Mouse (Mus musculus) gonadal fat pad, adult 2 months (tissue): ENCODE data around the gene Zfp791. TPM values are rescaled to one million over a fixed set of nuclear protein-coding genes. Genes with fewer than 3 reads are reported as not detected.

Source experiments
- polyA plus RNA-seq: library from polyadenylated mRNA; depleted of rRNA; stranded (reverse); fragments of >200 nt; gene quantifications from 2 replicates; pipeline ENCODE4 v1.2.3, GENCODE M21; 2012; rRNA removed

Gene Zfp791
- polyA plus RNA-seq, 1 experiment = 2.5 TPM

Other genes starting within 250 kb of the Zfp791 start
- gene Gcdh, start 229.2 kb downstream of the Zfp791 start, polyA plus RNA-seq = 102 and 104 TPM in 2 replicates
- 0.67 and 0.69 TPM in 2 replicates for gene Klf1, start 221.2 kb downstream of the Zfp791 start, polyA plus RNA-seq
- 29.5 and 30.8 TPM in 2 replicates for gene Dnase2a, start 214.5 kb downstream of the Zfp791 start, polyA plus RNA-seq
- gene Mast1, start 185.7 kb downstream of the Zfp791 start, polyA plus RNA-seq = 0.56 and 0.66 TPM in 2 replicates
- not detected in 2 replicates for gene Rtbdn, start 176.1 kb downstream of the Zfp791 start, polyA plus RNA-seq
- gene Gm49661, start 153.7 kb downstream of the Zfp791 start, polyA plus RNA-seq = 3.3 and 6.8 TPM in 2 replicates
- 191 and 202 TPM in 2 replicates for gene Prdx2, start 153.5 kb downstream of the Zfp791 start, polyA plus RNA-seq
- 44.0 and 58.8 TPM in 2 replicates for gene Rnaseh2a, start 153.3 kb downstream of the Zfp791 start, polyA plus RNA-seq
- gene Junb, start 144.4 kb downstream of the Zfp791 start, polyA plus RNA-seq = 37.2 and 42.8 TPM in 2 replicates
- gene Hook2, start 132.5 kb downstream of the Zfp791 start, polyA plus RNA-seq = 16.5 and 24.7 TPM in 2 replicates
- gene Best2, start 108.6 kb downstream of the Zfp791 start, polyA plus RNA-seq = not detected in 2 replicates
- 154 and 168 TPM in 2 replicates for gene Asna1, start 97.8 kb downstream of the Zfp791 start, polyA plus RNA-seq
- 64.2 and 100 TPM in 2 replicates for gene Trir, start 96.3 kb downstream of the Zfp791 start, polyA plus RNA-seq
- gene Tnpo2, start 86.2 kb downstream of the Zfp791 start, polyA plus RNA-seq = 84.8 and 89.2 TPM in 2 replicates
- gene Fbxw9, start 63.0 kb downstream of the Zfp791 start, polyA plus RNA-seq = 56.8 and 59.4 TPM in 2 replicates
- 1.5 and 1.9 TPM in 2 replicates for gene Gm5741, start 55.1 kb downstream of the Zfp791 start, polyA plus RNA-seq
- gene Dhps, start 51.3 kb downstream of the Zfp791 start, polyA plus RNA-seq = 44.5 and 48.3 TPM in 2 replicates
- gene Wdr83os, start 42.4 kb downstream of the Zfp791 start, polyA plus RNA-seq = 170 and 198 TPM in 2 replicates
- 33.8 and 35.7 TPM in 2 replicates for gene Wdr83, start 41.8 kb downstream of the Zfp791 start, polyA plus RNA-seq
- 133 and 184 TPM in 2 replicates for gene Man2b1, start 39.8 kb downstream of the Zfp791 start, polyA plus RNA-seq
- not detected in 2 replicates for gene Cks1brt, start 28.8 kb upstream of the Zfp791 start, polyA plus RNA-seq
- gene Olfr371, start 102.9 kb upstream of the Zfp791 start, polyA plus RNA-seq = not detected in 2 replicates
- gene Orc6, start 176.5 kb upstream of the Zfp791 start, polyA plus RNA-seq = 13.8 and 15.0 TPM in 2 replicates
- 30.7 and 33.1 TPM in 2 replicates for gene Vps35, start 176.7 kb upstream of the Zfp791 start, polyA plus RNA-seq